Mouse (Mus musculus) gastrocnemius, postnatal 36 days (tissue): ENCODE results near the gene Akap8l. TPM values are rescaled to one million over a fixed set of nuclear protein-coding genes. Genes with fewer than 3 reads are reported as not detected.

Experiments
- DNase-seq, 2 experiments: peaks; one replicate each; pipeline ENCODE4 v3.0.0; 2022
- intact Hi-C: fragments of 180-260 bp; cut with DNase I; formaldehyde crosslinking; loops from one replicate; pipeline ENCODE4 v1.15.1; 2025
- total RNA-seq, 2 experiments: library from RNA; stranded (reverse); gene quantifications; 2 replicates each; pipeline ENCODE4 v1.2.3; 2021

The Akap8l gene
- total RNA-seq, 2 experiments from 2014 or later = 24.9 to 30.0 TPM

DNA sequence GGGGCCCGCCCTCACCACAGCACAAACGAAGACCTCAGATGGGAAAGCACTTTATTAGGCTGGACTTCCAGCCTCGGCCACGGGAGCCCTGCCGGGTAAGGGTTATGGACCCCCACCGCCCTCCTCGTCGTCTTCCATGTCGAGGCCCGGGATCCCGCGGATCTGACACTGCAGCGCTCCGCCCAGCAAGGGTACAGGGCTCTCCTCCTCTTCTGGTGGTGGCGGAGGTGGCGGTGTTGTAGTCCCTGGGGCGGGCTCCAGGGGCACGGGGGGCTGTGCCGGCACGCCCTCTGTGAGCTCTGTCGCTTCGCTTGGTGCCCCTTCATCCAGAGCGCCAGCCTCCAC lies 29.0 kb downstream of the Akap8l start:
- DNase-seq = no peak
- intact Hi-C loops = no loop called here

DNA sequence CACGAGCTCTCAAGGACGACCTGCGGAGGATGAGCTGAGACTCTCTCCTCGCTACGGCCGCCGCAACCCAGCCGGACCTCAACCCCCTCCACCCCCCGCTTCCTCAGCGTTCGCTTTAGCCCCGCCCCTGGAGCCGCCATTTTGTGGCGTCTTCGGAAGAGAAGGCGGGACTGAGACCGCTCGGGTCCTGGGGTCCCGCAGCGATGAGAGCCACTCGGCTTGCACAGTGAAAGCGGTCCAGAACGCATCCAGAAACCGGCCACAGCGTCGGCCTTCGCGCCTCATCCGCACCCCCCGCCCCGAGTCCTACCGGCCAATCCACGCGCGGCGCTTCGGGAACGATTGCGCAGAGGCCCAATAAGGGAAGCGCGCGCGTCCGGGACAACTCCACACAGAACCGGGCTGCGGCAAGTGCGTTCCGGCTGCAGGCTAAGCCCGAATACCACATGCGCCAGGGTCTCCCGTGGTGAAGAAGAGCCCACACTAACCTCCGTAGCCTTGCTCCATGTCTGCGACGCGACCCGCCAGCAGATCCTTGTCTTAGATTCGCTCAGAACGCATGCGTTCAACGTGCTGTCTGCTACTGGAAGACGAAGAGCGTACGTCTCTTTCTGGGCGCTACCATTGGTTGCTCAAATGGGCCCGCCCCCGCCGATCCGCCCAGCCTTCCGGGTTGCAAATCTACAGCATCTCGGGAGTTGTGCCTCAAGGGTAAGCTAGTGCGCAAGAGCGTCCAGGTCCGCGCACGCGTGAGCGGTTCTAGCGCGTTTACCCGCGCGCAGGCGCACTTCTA lies 29.6 kb downstream of the Akap8l start, which contains the start of gene Akap8:
Gene Akap8, minus strand, starts transcription at position 642 of the 793 bp plus-strand sequence.
- intact Hi-C loops = no loop called here

DNA sequence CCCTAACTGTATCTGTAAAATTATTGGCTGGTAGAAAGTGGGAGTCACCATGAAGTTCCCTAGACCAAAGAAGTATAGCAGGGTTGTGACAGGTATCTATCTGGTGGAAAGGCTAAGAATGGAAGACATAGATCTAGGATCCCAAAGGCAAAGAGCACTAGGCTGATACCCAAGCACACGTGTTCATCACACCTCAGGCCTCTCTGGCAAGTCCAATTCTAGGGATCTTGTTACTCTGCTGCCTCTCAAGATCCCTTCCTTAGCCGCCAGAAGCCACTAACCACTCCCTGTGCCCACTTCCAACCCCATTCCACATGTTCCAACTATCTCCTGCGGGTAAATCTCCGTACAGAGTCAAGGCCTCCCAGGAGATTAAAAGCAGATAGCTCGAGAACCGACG lies 30.5 kb downstream of the Akap8l start:
- intact Hi-C loops = no loop called here
- no peak for DNase-seq

More for the DNA sequence above, 29.6 kb downstream of the Akap8l start, which contains the start of gene Akap8:
- peak; percentile 93 to 98 for DNase-seq

DNA sequence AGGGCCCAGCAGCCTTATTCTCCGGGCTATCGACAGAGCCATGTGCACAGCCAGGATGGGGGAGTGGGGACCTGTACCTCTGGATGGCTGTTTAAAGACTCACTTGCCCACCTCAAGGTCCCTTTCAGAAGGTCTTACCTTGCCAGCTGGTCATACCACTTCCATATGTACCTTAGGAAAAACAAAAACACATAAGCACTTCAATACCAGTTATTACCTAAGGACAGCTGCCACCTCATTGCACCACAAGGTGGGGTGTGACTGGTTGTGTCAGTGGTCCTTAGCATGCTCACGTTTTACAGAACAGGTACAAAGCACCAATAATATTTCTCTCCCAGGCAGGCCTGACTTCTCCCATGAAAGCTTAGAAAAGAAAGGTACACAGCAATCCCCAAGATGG lies 32.7 kb downstream of the Akap8l start:
- no peak for DNase-seq
- intact Hi-C loops = no loop called here

DNA sequence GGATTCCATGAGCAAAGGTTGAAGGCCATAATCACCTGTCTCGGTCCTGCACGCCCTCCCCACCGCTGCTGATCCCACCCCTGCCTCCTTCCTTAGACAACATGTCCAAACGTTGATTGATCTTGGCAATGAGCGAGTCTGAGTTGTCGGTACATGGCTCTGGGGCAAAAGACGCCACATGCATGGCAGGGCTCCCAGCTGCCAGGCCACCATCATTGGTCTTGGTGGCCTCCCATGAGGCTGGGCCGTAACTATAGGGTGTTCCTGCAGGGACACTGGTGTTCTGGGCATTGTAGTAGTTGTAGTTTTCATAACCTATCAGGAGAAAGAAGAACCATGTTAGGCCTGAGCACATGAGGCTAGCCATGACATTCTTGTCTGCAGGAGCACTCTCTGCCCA lies 33.4 kb downstream of the Akap8l start:
- no peak for DNase-seq
- intact Hi-C loops = no loop called here

DNA sequence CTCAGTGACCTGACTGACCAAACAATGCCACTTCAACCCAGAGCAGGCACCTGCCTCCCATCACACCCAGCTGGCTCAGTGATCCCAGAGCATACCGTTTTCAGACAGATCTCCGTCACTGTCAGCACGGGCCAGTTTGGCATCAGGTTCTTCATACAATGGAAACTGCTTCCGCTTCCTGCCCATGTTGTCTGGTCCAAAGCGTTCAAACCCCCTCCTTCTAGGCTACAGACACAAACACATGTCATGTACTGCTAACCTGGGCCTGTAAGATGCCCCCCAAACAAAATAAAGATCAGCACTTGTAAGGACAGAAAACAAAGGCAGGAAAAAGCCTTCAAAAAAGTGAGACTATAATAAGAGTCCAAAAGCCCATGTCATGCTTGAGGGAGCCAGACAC lies 34.8 kb downstream of the Akap8l start:
- DNase-seq = no peak
- intact Hi-C loops = no loop called here

DNA sequence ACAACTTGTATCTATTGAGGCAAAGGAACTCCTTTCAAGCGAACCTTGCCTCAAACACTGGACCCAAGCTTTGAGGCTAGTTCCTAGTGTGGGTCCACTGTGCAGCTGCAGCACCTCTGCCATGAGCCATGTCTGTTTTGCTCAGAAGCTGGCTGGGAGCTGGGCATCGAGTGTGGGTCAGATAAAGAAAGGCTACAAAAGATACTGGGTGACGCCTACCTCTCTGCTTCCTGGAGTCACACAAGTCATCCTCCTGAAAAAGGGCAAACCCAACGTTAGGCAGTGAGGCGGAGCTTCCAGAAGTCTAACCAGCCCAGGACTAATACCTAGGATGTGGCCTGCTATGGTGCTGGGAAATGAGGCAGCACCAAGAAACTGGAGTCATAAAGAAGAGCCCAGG lies 36.5 kb downstream of the Akap8l start:
- DNase-seq = no peak

DNA sequence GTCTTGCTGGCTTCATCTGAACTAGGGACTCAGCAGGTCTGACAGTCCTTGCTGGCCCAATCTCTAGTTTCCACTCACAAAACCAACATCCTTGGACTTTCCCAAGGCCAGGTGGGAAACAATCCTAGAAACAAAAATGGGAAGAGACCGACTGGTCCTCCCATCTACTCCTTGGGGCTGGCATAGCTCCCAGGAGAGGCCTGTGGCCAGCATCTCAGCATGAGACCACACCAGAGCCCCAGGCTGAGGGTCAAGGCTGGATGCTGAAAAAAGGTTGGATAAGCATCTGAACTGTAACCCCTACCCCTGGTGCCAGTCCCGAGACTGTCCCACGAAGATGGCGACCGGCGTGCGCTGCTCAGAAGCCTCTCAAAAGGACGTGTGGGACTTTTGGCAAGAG lies 37.6 kb downstream of the Akap8l start:
- intact Hi-C loops = no loop called here
- DNase-seq = no peak

More for the DNA sequence above, 36.5 kb downstream of the Akap8l start:
- intact Hi-C loops = no loop called here

DNA sequence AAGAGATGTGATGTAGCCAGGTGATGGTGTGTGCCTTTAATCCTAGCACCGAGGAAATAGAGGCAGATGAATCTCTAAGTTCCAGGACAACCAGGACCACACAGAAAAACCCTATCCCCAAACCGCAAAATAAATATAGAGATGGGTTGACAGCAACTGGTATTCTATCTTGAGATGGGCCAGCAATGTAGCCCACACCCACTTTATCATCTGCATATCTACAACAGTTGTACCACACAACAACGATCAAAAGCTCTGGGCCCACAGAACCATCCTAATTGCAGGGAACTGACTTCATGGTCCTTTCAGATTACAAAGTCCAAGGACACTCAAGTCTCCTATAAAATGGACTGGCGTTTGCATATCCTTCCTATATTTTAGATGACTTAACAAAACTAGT lies 42.4 kb downstream of the Akap8l start:
- no peak for DNase-seq
- intact Hi-C loops = no loop called here

DNA sequence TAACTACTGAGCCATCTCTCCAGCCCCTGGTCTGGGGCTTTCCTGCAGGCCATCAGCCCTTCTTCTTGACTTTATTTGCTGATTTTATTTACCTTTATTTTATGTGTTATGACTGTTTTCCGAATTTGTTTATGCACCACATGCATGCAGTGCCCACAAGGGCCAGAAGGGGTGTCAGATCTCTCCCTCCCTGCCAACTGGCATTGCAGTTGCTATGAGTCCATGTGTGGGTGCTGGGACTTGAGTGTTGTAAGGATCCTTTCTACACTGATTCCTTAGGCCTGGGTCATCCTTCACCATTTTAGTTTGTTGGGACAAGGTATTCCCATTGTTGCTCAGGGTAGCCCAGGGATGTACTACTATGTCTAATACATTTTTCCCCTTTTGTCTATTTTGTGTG lies 52.3 kb downstream of the Akap8l start:
- intact Hi-C loops = no loop called here
- no peak for DNase-seq

DNA sequence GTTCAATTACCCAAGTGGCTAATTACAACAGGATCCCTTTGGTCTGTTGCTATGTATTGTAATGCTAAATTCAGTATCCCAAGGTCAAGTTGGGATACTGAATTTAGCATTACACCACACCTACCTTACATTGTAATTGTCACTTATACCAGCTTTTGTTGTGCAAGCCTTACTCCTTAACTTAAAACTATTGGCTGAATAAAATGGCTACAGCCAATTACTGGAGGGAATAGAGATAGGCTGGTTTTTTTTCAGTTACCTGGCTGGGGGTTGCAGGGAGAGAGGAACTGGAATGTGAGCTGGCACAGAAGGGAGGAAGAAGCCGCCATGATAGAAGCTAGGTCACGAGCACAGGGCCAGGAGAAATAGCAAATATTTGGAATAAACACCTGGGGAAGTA lies 54.5 kb downstream of the Akap8l start:
- intact Hi-C loops = no loop called here
- no peak for DNase-seq

DNA sequence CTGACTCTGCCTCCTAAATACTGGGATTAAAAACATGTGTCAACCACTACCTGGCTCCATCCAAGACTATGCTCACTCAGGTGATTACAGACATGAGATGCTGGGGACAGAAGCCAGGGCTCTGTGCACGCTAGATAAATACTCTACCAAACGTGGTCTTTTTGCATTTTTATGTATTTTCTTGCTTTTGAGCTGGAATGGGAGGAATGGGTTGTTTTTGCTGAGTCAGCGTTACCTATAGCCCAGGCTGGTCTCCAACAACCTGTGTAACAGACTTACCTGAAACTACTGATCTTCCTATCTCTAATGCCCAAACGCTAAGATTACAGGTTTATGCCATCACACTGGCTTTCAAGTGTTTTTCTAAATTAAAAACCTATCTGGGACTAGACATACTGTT lies 55.2 kb downstream of the Akap8l start:
- intact Hi-C loops = no loop called here
- DNase-seq = no peak

DNA sequence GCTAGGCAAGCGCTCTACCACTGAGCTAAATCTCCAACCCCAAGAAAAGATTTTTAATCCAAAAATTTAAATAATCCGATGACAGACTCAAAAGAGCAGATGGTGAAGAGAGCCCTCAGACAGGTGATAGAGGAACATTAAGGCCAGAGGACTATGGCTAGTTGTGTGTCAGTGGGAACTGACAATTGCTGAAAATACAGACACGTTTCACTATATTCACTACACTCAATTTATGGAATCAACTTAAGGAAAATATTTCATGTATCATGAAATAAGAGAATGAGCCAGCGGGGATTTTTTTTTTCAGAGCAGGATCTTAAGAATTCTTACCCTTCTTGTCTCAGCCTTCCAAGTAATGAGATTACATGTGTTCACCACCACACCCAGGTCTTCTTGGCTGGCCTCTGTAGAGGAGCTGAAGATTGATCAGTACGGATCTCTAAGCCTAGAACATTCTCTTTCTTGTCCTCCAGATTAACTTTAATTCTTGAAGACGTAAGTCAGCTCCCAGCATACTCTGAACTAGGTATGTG lies 65.2 kb downstream of the Akap8l start:
- DNase-seq = no peak
- intact Hi-C loops = no loop called here

DNA sequence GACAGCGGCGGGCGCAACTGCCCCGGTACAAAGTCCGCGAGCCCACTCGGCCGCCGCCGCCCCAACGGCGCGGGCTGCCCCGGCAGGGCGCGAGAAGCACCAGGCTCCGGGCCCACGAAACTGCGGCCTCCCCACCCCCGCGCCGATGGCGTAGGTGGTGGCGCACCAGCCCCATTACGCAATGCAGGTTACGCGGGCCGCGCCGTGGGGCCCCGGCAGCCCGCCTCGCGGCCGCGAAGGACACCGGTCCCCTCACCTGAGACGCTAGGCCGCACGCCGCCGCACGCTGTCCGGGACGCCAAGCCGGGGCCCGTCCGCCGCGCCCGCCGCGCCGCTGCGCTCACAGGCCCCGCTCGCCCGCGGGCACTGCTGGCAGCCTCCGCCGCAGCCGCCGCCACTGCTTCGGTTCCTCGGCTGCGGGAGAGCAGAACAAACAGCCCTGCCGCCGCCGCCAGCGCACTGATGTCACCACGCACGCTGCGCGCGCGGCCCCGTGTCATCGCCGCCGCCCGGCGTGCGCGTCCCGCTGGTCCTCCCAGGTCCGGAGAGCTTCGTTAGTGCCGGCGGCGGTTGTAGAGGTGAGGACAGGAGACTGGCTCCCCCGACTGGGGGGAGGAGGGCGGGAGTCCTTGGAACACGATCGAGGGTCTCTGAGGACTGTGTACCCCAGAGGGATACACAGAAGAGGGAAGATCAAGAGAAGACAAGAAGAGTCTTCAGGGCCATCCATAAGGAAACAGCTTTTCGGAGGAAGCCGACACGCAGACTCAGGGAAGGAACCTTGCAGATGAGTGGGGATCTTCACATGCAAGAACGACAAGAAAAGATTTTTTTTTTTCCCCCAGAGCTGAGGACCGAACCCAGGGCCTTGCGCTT lies 65.9 kb downstream of the Akap8l start, which contains the start of gene Brd4:
Gene Brd4, minus strand, starts transcription at position 461 of the 876 bp plus-strand sequence.
- DNase-seq = peak; percentile 84 to 94
- intact Hi-C loops = loop anchor here (5.0 kb wide), 1 partner anchor 47 kb away; no protein-coding TSS in a partner anchor

DNA sequence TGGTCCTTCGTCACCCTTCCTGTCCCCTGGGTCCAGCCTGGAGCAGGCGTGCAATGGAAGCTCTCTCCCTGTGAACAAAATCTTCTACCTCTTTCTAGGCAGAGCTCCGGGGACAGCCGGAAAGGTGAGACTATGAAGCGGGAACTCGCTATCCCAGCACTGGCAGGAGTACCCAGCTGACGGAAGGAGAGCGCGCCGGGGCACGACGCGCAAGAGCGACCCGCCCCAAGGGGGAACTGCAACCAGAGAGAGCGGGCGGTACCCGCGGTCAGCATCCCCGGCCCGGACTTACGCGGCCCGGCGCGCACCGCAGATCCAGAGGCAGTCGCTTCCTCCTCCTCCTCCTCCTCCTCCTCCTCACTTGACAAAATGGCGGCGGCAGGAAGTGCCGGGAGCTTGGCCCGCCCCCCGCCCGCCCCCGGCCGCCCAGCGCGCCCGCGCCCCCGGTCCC lies 66.6 kb downstream of the Akap8l start:
- DNase-seq = peak; percentile 25 to 47
- intact Hi-C loops = loop anchor here (5.0 kb wide), 1 partner anchor 46 kb away; no protein-coding TSS in a partner anchor

DNA sequence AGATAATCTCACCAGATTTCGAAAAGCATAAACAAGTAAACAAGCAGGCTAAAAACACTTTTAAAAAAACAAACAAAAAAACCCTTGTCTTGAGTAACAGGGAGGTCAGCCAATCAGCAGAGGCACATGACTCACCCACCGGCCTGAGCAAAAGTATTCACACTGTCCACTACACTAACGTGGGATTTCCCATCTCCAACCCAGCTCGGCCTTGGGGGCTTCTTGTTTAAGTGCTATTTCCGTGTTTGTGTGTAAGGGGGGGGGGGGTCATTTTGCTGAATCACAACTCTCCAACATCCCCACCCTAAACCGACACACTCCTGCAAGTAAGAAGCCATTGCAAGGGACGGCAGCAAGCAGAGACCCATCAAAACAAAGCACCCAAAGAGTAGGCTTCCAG lies 67.1 kb downstream of the Akap8l start:
- intact Hi-C loops = loop anchor here (5.0 kb wide), 1 partner anchor 46 kb away; no protein-coding TSS in a partner anchor
- peak in 1 of 2 experiments; percentile 15 for DNase-seq

DNA sequence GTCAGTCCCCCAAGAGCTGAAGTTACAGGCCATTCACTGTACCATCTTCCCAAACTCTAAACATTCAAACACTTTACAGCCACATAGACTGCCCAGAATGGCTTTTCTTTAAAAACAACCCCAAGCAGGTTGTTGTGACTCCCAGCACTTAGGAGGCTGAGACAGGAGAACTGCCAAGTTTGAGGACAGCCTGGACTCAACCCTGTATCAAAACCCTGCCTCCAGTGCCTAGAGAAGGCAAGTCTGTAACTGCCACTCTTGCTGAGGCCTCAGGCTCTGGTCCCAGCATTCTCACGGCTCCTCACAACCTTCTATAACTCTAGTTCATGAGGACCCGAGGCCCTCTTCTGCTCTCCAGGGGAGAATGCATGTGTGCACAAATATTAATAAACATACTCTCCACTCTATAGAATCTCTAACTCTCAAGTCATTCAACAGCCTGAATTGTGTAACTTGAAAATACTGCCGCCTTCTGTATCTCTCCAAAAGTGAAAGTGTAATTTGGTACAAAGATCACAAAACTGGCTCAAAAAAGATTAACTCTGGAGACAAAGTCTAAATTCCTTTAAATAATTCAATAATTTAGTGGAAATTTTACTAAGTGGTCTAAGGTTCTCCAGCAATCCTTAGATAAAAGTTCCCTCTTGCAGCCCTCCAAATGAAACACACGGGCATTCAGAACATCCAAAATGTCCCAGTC lies 68.6 kb downstream of the Akap8l start:
- intact Hi-C loops = loop anchor here (5.0 kb wide), 1 partner anchor 44 kb away; no protein-coding TSS in a partner anchor
- no peak for DNase-seq

DNA sequence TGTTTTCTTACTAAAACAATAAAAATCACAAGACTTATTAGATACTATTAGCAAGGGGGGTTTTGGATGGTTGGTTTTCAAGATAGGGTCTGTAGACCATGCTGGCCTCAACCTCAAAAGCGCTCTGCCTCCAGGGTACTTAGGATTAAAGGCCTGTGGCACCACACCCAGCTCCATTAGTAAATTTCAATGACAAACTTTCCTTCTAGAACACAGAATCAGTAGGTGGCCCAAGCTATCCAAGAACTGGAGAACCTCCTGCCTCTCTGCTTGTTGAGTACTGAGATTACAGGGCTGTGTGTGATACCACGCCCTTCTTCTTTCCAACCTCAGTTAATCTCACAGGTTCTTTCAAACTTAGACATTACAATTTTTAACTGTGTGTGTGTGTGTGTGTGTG lies 69.3 kb downstream of the Akap8l start:
- no peak for DNase-seq
- intact Hi-C loops = loop anchor here (5.0 kb wide), 1 partner anchor 44 kb away; no protein-coding TSS in a partner anchor

DNA sequence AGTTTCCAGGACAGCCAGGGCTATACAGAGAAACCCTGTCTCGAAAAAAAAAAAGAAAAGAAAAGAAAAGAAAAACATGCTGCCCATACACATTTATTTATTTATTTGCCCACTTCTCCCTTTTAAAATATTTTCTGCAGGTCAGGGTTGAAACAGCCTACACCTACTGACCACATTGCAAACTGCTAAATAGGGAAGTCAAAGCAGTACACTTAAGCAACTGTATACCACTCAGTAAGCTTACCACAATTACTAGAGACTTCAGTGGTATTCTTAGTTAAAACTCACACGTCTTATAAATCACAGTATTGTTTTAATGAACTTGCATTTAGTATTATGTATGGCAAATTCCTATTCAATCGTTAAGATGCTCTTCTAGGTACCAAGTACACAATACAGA lies 69.8 kb downstream of the Akap8l start:
- intact Hi-C loops = loop anchor here (5.0 kb wide), 1 partner anchor 43 kb away; no protein-coding TSS in a partner anchor
- no peak for DNase-seq

DNA sequence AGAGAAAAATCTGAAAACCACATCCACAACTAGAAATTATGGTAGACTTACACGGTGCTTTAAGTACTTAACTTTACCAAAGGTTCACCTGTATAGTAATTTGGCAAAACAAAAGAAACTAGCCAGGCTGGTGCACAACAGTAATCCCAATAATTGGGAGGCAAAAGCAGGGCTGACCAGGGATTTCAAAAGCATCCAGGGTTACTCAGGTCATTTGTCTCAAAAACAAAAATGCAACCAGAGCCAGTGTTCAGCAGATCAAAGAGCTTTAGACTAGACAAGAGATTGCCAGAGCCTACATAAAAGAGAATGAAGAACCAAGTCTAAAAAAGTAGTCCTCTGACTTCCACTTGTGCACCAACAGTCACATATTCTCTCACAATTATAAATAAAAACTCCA lies 73.2 kb downstream of the Akap8l start:
- intact Hi-C loops = no loop called here
- DNase-seq = no peak
